Mouse (Mus musculus): ENCODE data around the gene Stk11ip. TPM values are rescaled to one million over a fixed set of nuclear protein-coding genes. Genes with fewer than 3 reads are reported as not detected.

Stk11ip gene
- total and polyA plus RNA-seq, 3 experiments, result 16.0 to 36.9 (median 17.3) TPM

DNA sequence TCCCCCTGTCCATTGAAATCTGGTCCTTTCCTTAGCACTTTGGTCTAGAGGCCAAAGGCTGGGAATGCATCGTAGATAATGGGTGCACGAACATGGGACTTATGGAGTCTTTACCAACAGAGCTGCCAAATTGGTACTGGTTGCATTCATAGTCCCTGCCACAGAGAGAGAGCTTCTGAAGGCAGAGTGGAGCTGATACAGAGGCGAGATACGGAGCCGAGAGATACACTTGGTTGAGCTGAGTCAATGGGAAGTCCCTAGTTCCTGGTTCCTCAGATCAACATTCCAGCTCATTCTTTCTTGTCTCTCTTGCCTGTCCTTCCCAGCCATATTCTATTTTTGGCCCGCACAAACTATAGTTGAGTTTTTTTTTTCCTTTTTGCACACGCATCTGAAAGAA is 52.4 kb downstream of the Stk11ip start:
- no peak overlapping the region for H3K4me3 ChIP-seq (replicated peaks in 1 of 3; ENCODE audit: low read depth in 2 of 3, low read length in 2 of 3, poor library complexity in 1 of 3)
- in situ Hi-C loops (cut with MboI; ENCODE audit: low pct_ligation_motif_present, low pct_unique_long_range_greater_than_20kb, low sequenced_read_pairs), result loop anchor here (25.0 kb wide), 1 partner anchor 236 kb away; no protein-coding TSS in a partner anchor
- H3K9me3 ChIP-seq (replicated peaks; ENCODE audit: low read length), result no peaks in the 10 kb centered on the region
- H3K27me3 ChIP-seq (replicated peaks), result peaks cover 15% of the 10 kb centered on the region
- no peak overlapping the region for H3K9ac ChIP-seq (ENCODE audit: insufficient read depth, low read depth)
- H3K4me1 ChIP-seq (ENCODE audit: control insufficient read depth in 1 of 2, insufficient read depth in 2 of 2), result peaks cover 0 to 6% of the 10 kb centered on the region in 2 experiments; a peak in 1 of 4 replicates
- TF ChIP-seq ZKSCAN1 (IDR thresholded peaks at IDR 0.05; ENCODE audit: borderline replicate concordance, low read depth, low read length), result no peak
- TF ChIP-seq JUN (IDR thresholded peaks at IDR 0.05; ENCODE audit: insufficient read depth, low read depth, low read length), result no peak
- TF ChIP-seq GABPA (IDR thresholded peaks at IDR 0.05; ENCODE audit: insufficient replicate concordance, low read depth, low read length), result no peak
- no peak for TF ChIP-seq RAD21 (IDR thresholded peaks at IDR 0.05; ENCODE audit: low read depth, low read length)
- TF ChIP-seq SIN3A (IDR thresholded peaks at IDR 0.05; ENCODE audit: low read length), result no peak
- TF ChIP-seq UBTF (IDR thresholded peaks at IDR 0.05; ENCODE audit: low read depth, low read length), result no peak
- no peak for TF ChIP-seq CTCF (conservative IDR thresholded peaks at IDR 0.05 in 1 of 2, IDR thresholded peaks at IDR 0.05 in 1 of 2; ENCODE audit: low read depth in 2 of 2, low read length in 2 of 2)
- no peak for TF ChIP-seq USF1 (IDR thresholded peaks at IDR 0.05; ENCODE audit: low read depth, low read length)
- no peak for TF ChIP-seq ZC3H11A (IDR thresholded peaks at IDR 0.05; ENCODE audit: low read depth, low read length)
- TF ChIP-seq POLR2A (IDR thresholded peaks at IDR 0.05; ENCODE audit: low read depth, low read length), result no peak
- H3K4me2 ChIP-seq (ENCODE audit: insufficient read depth, low read depth, poor library complexity, severe bottlenecking), result no peak overlapping the region
- no peaks in the 10 kb centered on the region for H3K36me3 ChIP-seq (replicated peaks in 1 of 2; ENCODE audit: control insufficient read depth in 1 of 2, insufficient read depth in 1 of 2, low read length in 1 of 2)
- dilution Hi-C loops (cut with MboI; ENCODE audit: extremely low pct_ligation_motif_present, extremely low pct_unique_long_range_greater_than_20kb, low sequenced_read_pairs), result no loop called here
- no peaks in the 10 kb centered on the region for H3K79me2 ChIP-seq (replicated peaks; ENCODE audit: control insufficient read depth, extremely low read depth, insufficient read depth, poor library complexity, severe bottlenecking)
- no peak overlapping the region for H3K27ac ChIP-seq (ENCODE audit: insufficient read depth, low read depth)
- DNase-seq (ENCODE audit: extremely low read depth), result no peak

GRCm38 (mm10) chr1:75574476-75575310 is 53.4 kb downstream of the Stk11ip start:
- H3K4me2 ChIP-seq (ENCODE audit: insufficient read depth, low read depth, poor library complexity, severe bottlenecking), result no peak overlapping the region
- H3K9me3 ChIP-seq (replicated peaks; ENCODE audit: low read length), result no peaks in the 10 kb centered on the region
- DNase-seq (ENCODE audit: extremely low read depth), result no peak
- in situ Hi-C loops (cut with MboI; ENCODE audit: low pct_ligation_motif_present, low pct_unique_long_range_greater_than_20kb, low sequenced_read_pairs) (loop anchor here (25.0 kb wide), 1 partner anchor 237 kb away; no protein-coding TSS in a partner anchor), dilution Hi-C loops (cut with MboI; ENCODE audit: extremely low pct_ligation_motif_present, extremely low pct_unique_long_range_greater_than_20kb, low sequenced_read_pairs) (no loop called here)
- no peak overlapping the region for H3K4me3 ChIP-seq (replicated peaks in 1 of 3; ENCODE audit: low read depth in 2 of 3, low read length in 2 of 3, poor library complexity in 1 of 3)
- H3K27ac ChIP-seq (ENCODE audit: insufficient read depth, low read depth), result no peak overlapping the region
- H3K27me3 ChIP-seq (replicated peaks), result peaks cover 18% of the 10 kb centered on the region
- H3K4me1 ChIP-seq (ENCODE audit: control insufficient read depth in 1 of 2, insufficient read depth in 2 of 2), result peaks cover 0 to 6% of the 10 kb centered on the region in 2 experiments; a peak in 1 of 4 replicates
- no peak overlapping the region for H3K9ac ChIP-seq (ENCODE audit: insufficient read depth, low read depth)
- no peaks in the 10 kb centered on the region for H3K36me3 ChIP-seq (replicated peaks in 1 of 2; ENCODE audit: control insufficient read depth in 1 of 2, insufficient read depth in 1 of 2, low read length in 1 of 2)
- TF ChIP-seq TCF12 (IDR thresholded peaks at IDR 0.05; ENCODE audit: low read depth, low read length), result no peak
- no peak for TF ChIP-seq USF1 (IDR thresholded peaks at IDR 0.05; ENCODE audit: low read depth, low read length)
- no peak for TF ChIP-seq SMC3 (IDR thresholded peaks at IDR 0.05; ENCODE audit: low read depth, low read length)
- TF ChIP-seq CHD1 (IDR thresholded peaks at IDR 0.05; ENCODE audit: low read depth, low read length), result no peak
- TF ChIP-seq CTCF (conservative IDR thresholded peaks at IDR 0.05 in 1 of 2, IDR thresholded peaks at IDR 0.05 in 1 of 2; ENCODE audit: low read depth in 2 of 2, low read length in 2 of 2), result no peak
- TF ChIP-seq PAX5 (IDR thresholded peaks at IDR 0.05; ENCODE audit: low read length), result no peak
- TF ChIP-seq MAZ (IDR thresholded peaks at IDR 0.05; ENCODE audit: low read depth, low read length), result no peak
- TF ChIP-seq MEF2A (IDR thresholded peaks at IDR 0.05; ENCODE audit: borderline replicate concordance, low read depth, low read length), result no peak
- TF ChIP-seq HCFC1 (IDR thresholded peaks at IDR 0.05; ENCODE audit: low read depth, low read length), result no peak
- no peak for TF ChIP-seq USF2 (conservative IDR thresholded peaks at IDR 0.05; ENCODE audit: low read depth, low read length)
- no peak for TF ChIP-seq ZNF384 (IDR thresholded peaks at IDR 0.05; ENCODE audit: low read depth, low read length)
- no peak for TF ChIP-seq ZC3H11A (IDR thresholded peaks at IDR 0.05; ENCODE audit: low read depth, low read length)
- no peak for TF ChIP-seq NELFE (IDR thresholded peaks at IDR 0.05; ENCODE audit: low read depth, low read length)
- TF ChIP-seq KAT2A (IDR thresholded peaks at IDR 0.05; ENCODE audit: insufficient replicate concordance, low read length), result no peak
- no peak for TF ChIP-seq GABPA (IDR thresholded peaks at IDR 0.05; ENCODE audit: insufficient replicate concordance, low read depth, low read length)
- no peak for TF ChIP-seq UBTF (IDR thresholded peaks at IDR 0.05; ENCODE audit: low read depth, low read length)
- H3K79me2 ChIP-seq (replicated peaks; ENCODE audit: control insufficient read depth, extremely low read depth, insufficient read depth, poor library complexity, severe bottlenecking), result no peaks in the 10 kb centered on the region
